Mouse (Mus musculus) liver (tissue): ENCODE measurements at regions not wholly inside any gene's neighbourhood (a gene's known extent, or its start where the extent isn't known, plus 50 kb on each side); places are given as distances from the start of the nearest gene placed in this dataset.

Experiments used
- DNase-seq: peaks from one replicate; pipeline ENCODE4 v3.0.0-alpha.2; 2020; ENCODE audit warnings: mixed read lengths

DNA sequence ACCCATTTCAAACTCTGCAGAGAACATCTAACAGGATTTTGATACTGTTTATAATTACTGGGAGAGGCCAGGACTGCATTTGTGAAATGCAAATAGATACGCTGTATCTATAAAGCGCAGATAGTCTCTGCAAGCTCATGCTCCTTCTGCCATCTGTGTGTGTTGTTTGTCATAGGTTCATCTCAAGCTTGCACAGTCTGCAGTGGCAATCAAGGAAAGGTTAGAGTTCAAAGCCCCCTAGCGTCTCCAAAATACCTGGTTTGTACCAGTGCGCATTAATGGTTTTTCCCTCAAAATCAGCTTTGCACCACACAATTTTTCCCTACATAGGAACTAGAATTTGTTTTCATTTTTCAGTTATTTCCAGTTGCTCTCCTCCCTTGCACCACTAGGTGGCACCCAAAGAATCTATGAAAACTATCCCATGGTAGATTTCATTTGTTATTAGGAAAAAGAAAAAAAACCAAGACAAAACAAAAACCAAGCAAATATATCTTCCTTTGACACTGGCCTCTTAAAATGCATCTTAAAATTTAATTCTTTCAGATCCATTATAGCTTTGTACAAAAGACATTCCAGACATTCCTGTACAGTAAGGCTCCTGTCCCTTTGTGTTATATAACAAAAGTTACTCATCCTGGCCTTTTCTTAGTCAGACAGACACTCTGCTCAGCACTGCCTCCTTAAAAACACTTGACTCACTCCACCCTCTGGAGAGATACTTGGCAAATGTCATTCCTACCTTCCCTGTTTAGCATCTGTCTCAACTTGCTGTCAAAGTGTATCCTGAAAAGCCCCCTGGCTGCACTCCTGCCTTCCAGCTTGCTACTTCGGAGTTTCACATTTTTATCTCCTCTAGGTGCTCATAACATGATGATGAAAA, 92.7 kb upstream of the Rap2b start:
- peak; percentile 9 for DNase-seq

- DNase-seq: no peak
These were observed 75.4 kb upstream of the Rap2b start for GRCm38 (mm10) chr3:61285924-61286520.

DNA sequence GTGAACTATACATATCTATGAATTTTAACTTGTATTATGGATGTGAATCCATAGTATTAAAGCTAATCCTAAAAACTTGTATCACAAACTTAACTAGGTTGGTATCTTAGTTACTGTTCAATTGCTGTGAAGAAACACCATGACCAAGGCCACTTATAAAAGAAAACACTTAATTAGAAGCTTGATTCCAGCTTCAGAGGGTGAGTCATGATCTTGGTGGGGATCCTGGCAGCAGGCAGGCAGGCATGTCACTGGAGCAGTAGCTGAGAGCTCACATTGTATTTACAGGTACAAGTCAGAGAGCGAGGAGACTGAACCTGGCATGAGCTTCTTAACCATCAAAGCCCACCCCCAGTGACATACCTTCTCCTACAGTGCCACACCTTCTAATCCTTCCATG, 73.2 kb upstream of the Rap2b start:
- DNase-seq: no peak

DNA sequence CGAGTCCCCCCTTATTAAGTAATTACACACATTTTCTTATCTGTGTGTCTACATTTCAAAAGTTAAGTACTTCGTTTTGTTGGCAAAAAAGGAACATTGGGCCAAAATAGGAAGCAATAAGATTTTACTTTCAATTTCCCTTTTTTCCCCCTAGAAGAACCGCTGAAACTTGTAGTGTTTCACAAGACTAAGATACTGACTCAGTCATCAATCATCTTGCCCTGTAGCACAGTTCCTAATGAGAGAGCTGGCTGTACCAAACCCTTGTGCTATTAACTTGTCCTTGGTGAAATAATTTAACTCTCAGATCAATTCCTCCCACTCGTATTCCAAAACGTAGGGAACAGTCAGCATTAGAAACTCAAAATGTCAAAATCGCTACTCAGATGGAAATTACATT, 66.6 kb upstream of the Rap2b start:
- no peak for DNase-seq

DNA sequence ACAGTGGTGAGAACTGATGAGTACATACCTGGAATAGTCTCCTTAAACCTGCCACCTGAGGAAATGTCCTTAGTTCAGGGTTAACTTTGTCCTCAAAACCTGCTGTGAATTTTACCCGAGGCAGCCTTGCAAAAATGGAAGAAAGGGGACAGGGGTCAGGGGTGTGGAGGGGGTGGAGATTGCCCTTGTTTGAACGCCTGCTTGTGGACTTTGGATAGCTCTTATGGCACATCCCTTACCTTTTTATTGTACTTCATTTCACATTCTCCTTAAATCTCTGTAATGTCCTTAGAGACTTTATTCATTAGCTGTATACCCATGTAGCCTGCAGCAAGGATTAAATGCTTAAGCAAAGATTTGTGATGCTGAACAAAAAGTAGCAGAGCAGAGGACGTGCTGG, 64.1 kb upstream of the Rap2b start:
- no peak for DNase-seq

DNA sequence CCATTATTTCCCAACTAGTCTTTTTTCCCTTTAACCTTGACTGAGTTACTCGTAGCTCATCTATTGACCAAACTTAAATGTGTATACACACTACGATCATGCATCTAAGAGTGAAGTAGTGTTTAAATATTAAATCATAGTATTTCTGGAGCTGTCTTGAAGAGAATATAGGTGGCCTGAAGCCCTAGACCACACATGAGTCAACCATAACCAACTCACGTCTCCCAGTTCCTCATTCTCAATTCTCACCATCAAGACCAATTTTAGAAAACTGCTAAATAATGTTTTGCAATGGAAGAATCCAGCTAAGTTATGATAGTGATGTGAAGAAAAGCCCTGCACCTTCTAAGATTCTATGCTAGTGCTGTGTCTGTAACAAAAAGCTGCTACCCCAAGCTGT, 59.2 kb upstream of the Rap2b start:
- no peak for DNase-seq

- DNase-seq: no peak
These were observed 58.0 kb upstream of the Rap2b start for GRCm38 (mm10) chr3:61303485-61303884.

- no peak for DNase-seq
These were observed 55.1 kb upstream of the Rap2b start for GRCm38 (mm10) chr3:61306306-61306705.

GRCm38 (mm10) chr3:61308764-61309163, 52.7 kb upstream of the Rap2b start:
- DNase-seq: no peak

DNA sequence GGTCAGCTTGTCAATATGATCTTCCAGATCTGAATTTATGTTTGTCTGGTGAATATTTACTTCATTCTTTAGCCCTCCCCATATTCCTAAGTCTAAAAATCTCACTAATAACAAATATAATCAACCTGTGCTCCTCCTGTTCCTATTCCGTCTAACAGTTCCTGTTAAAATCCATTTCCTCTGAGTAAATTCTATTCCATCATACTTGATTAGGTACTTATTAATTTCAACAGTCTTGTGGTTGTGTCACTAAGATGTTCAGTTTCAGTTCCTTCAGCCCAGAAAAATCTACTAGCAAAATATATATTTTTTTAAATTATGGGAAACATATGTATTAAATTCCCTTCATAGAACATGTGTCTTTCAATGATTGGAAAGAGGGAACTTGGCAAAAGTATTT, 52.2 kb upstream of the Rap2b start:
- DNase-seq: no peak
